Mouse (Mus musculus) myocyte (in vitro differentiated cells): ENCODE measurements around the gene H2-Oa. TPM values are rescaled to one million over a fixed set of nuclear protein-coding genes. Genes with fewer than 3 reads are reported as not detected.
"Not testable (repeated sequence)": the region's sequence is repeated elsewhere in the genome, so short reads cannot be mapped to it uniquely, and the experiment has no call there.

ENCODE experiments used
- H3K27me3 ChIP-seq: one replicate; pipeline ENCODE4 v1.6.1; 2011; ENCODE audit not compliant: control insufficient read depth, insufficient read depth, insufficient read length
- H3K36me3 ChIP-seq: one replicate; pipeline ENCODE4 v1.6.1; 2011; ENCODE audit not compliant: control insufficient read depth, insufficient read depth
- H3K4me2 ChIP-seq: one replicate; pipeline ENCODE4 v1.6.1; 2011; ENCODE audit warnings: low read depth, control low read depth
- H3K4me3 ChIP-seq: one replicate; pipeline ENCODE4 v1.5.1; 2011; ENCODE audit warnings: mild to moderate bottlenecking, control low read depth, moderate library complexity
- H3K79me2 ChIP-seq: one replicate; pipeline ENCODE4 v1.6.1; 2011; ENCODE audit not compliant: control insufficient read depth, insufficient read depth
- H3ac ChIP-seq: one replicate; pipeline ENCODE4 v1.6.1; 2011; ENCODE audit not compliant: control insufficient read depth, insufficient read length
- CEBPB ChIP-seq: IDR thresholded peaks from 2 replicates; pipeline ENCODE4 v1.6.1; 2011; ENCODE audit warnings: mild to moderate bottlenecking, moderate library complexity; ENCODE audit not compliant: poor library complexity, insufficient read depth, severe bottlenecking
- E2F4 ChIP-seq: IDR thresholded peaks from one replicate; pipeline ENCODE4 v1.6.1; 2011; ENCODE audit warnings: mild to moderate bottlenecking, control low read depth, moderate library complexity; ENCODE audit not compliant: insufficient read depth
- MAX ChIP-seq: IDR thresholded peaks from one replicate; pipeline ENCODE4 v1.6.1; 2011; ENCODE audit warnings: low read depth, mild to moderate bottlenecking, control low read depth
- MYOD1 ChIP-seq, 3 experiments: IDR thresholded peaks; one replicate each; pipeline ENCODE4 v1.6.1; 2011; ENCODE audit warnings: control low read depth in 2 of 3, low read depth in 2 of 3, mild to moderate bottlenecking in 2 of 3, moderate library complexity in 1 of 3; ENCODE audit not compliant: insufficient read length in 2 of 3, control insufficient read depth in 1 of 3
- MYOG ChIP-seq, 3 experiments: IDR thresholded peaks; one replicate each; pipeline ENCODE4 v1.6.1; 2011; ENCODE audit warnings: control low read depth in 2 of 3, low read depth in 2 of 3, mild to moderate bottlenecking in 2 of 3; ENCODE audit not compliant: insufficient read length in 2 of 3, control insufficient read depth in 1 of 3, insufficient read depth in 1 of 3
- POLR2A ChIP-seq: IDR thresholded peaks from one replicate; pipeline ENCODE4 v1.6.1; 2011; ENCODE audit warnings: low read depth, mild to moderate bottlenecking, control low read depth, moderate library complexity; ENCODE audit not compliant: insufficient read length
- POLR2AphosphoS2 ChIP-seq: IDR thresholded peaks from one replicate; pipeline ENCODE4 v1.6.1; 2011; ENCODE audit warnings: low read depth, control low read depth; ENCODE audit not compliant: insufficient read length
- REST ChIP-seq: IDR thresholded peaks from one replicate; pipeline ENCODE4 v1.6.1; 2011; ENCODE audit warnings: mild to moderate bottlenecking, control low read depth, moderate library complexity; ENCODE audit not compliant: insufficient read depth, insufficient read length
- SRF ChIP-seq: IDR thresholded peaks from one replicate; pipeline ENCODE4 v1.6.1; 2011; ENCODE audit warnings: low read depth; ENCODE audit not compliant: control insufficient read depth, insufficient read length
- TCF12 ChIP-seq: IDR thresholded peaks from one replicate; pipeline ENCODE4 v1.6.1; 2011; ENCODE audit warnings: mild to moderate bottlenecking, control low read depth; ENCODE audit not compliant: poor library complexity, insufficient read depth, severe bottlenecking
- TCF3 ChIP-seq: IDR thresholded peaks from one replicate; pipeline ENCODE4 v1.6.1; 2011; ENCODE audit warnings: low read depth, control low read depth; ENCODE audit not compliant: insufficient read length
- USF1 ChIP-seq: IDR thresholded peaks from one replicate; pipeline ENCODE4 v1.6.1; 2011; ENCODE audit warnings: low read depth, mild to moderate bottlenecking, control low read depth, moderate library complexity
- polyA plus RNA-seq: library from polyadenylated mRNA; unstranded; fragments of >200 nt; fragmentation: generic; extraction: Trizol; gene quantifications from one replicate; pipeline ENCODE4 v1.2.1, GENCODE M21; 2012; ENCODE audit warnings: missing spikeins

H2-Oa gene
- polyA plus RNA-seq, 1 experiment = 0.07 TPM

DNA sequence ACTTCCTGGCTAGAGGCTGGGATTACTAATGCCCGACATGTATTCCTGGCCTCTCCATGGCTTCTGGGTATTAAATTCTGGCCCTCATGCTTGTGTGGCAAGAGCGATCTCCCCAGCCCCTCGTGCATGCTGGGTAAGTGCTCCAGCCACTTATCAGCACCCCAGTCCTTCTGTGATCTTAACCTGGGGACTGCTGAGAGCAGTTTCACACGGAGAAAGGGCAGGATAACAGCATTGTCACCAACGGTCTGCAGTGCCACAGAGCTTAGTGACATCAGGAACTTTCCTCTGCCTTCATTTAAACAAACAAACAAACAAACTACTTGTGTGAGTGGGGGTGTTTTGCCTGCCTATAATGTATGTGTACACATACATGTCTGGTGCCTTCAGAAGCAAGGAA lies 48.1 kb downstream of the H2-Oa start:
- Histone ChIP-seq H3ac (no peak overlapping the region), H3K4me2 (no peak overlapping the region), H3K4me3 (no peak overlapping the region), H3K36me3 (no peaks in the 10 kb centered on the region), H3K27me3 (peaks cover 59% of the 10 kb centered on the region), H3K79me2 (no peaks in the 10 kb centered on the region)
- TF ChIP-seq E2F4 (no peak), CEBPB (no peak), SRF (no peak), TCF12 (no peak), REST (no peak), MYOD1 (IDR thresholded peaks at IDR 0.05; ENCODE audit: control insufficient read depth in 1 of 3, insufficient read length in 2 of 3, low read depth in 2 of 3) (no peak), USF1 (no peak), MAX (no peak), POLR2A (no peak), MYOG (IDR thresholded peaks at IDR 0.05; ENCODE audit: control insufficient read depth in 1 of 3, insufficient read depth in 1 of 3, insufficient read length in 2 of 3, low read depth in 2 of 3) (no peak), POLR2AphosphoS2 (no peak), TCF3 (no peak)

DNA sequence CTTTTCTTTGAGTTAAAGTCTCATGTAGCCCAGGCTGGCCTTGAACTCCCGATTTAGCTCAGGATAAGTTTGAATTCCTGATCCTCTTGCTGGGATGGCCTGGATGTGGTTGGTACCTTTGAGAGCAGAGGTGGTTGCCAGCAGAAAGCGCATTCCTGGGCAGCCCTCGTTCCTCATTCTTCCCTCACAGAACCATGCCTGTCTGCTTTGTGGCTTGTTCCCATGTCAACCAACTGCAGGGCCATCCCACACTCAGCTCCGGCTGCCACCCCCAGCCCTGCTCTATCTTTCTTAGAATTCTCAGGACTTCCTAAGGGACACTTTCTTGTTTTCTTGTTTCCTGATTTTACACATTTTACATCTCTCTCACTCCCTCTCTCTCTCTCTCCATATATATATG lies 49.3 kb downstream of the H2-Oa start:
- H3K4me2 ChIP-seq = no peak overlapping the region
- H3K36me3 ChIP-seq = no peaks in the 10 kb centered on the region
- no peak overlapping the region for H3K4me3 ChIP-seq
- peaks cover 69% of the 10 kb centered on the region for H3K27me3 ChIP-seq
- TF ChIP-seq MAX = no peak
- no peak for TF ChIP-seq POLR2A
- TF ChIP-seq REST = no peak
- no peak for TF ChIP-seq MYOG (IDR thresholded peaks at IDR 0.05; ENCODE audit: control insufficient read depth in 1 of 3, insufficient read depth in 1 of 3, insufficient read length in 2 of 3, low read depth in 2 of 3)
- TF ChIP-seq TCF3 = no peak
- TF ChIP-seq CEBPB = no peak
- TF ChIP-seq USF1 = no peak
- TF ChIP-seq SRF = no peak
- no peak for TF ChIP-seq MYOD1 (IDR thresholded peaks at IDR 0.05; ENCODE audit: control insufficient read depth in 1 of 3, insufficient read length in 2 of 3, low read depth in 2 of 3)
- no peak for TF ChIP-seq E2F4
- TF ChIP-seq POLR2AphosphoS2 = no peak
- no peak for TF ChIP-seq TCF12
- H3K79me2 ChIP-seq = no peaks in the 10 kb centered on the region
- H3ac ChIP-seq = no peak overlapping the region

DNA sequence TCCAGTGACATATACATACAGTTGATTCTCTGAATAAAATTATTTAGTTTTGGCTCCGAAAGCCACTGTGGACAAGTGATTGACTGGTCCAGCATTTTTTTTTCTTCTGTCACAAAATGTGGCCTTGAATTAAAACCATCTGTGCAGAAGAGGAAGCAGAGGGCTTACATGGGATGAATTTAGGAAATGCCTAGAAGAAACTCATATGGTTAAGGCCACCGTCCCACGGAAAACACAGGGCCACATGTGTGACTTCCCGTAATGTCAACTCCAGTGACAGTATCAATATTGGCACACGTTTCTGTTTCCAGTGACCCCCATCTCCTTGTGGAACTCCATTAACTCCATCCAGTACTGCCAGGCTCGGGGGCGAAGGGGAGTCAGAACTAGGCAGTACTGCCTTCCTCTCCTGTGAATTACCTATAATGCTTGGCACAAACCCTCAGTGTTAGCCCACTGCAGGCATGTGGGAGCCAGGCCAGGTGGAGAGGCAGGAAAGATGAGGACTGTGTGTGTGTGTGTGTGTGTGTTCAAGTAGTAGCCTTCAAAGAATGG lies 50.4 kb downstream of the H2-Oa start:
- H3K4me3 ChIP-seq = no peak overlapping the region
- no peaks in the 10 kb centered on the region for H3K36me3 ChIP-seq
- no peak for TF ChIP-seq SRF
- no peak for TF ChIP-seq MYOD1 (IDR thresholded peaks at IDR 0.05; ENCODE audit: control insufficient read depth in 1 of 3, insufficient read length in 2 of 3, low read depth in 2 of 3)
- no peak for TF ChIP-seq REST
- TF ChIP-seq TCF3 = no peak
- no peak for TF ChIP-seq MYOG (IDR thresholded peaks at IDR 0.05; ENCODE audit: control insufficient read depth in 1 of 3, insufficient read depth in 1 of 3, insufficient read length in 2 of 3, low read depth in 2 of 3)
- TF ChIP-seq E2F4 = no peak
- TF ChIP-seq USF1 = no peak
- TF ChIP-seq TCF12 = no peak
- no peak for TF ChIP-seq MAX
- TF ChIP-seq POLR2A = no peak
- no peak for TF ChIP-seq CEBPB
- no peak for TF ChIP-seq POLR2AphosphoS2
- H3K27me3 ChIP-seq = peaks cover 70% of the 10 kb centered on the region
- H3K79me2 ChIP-seq = no peaks in the 10 kb centered on the region
- no peak overlapping the region for H3K4me2 ChIP-seq
- H3ac ChIP-seq = no peak overlapping the region

DNA sequence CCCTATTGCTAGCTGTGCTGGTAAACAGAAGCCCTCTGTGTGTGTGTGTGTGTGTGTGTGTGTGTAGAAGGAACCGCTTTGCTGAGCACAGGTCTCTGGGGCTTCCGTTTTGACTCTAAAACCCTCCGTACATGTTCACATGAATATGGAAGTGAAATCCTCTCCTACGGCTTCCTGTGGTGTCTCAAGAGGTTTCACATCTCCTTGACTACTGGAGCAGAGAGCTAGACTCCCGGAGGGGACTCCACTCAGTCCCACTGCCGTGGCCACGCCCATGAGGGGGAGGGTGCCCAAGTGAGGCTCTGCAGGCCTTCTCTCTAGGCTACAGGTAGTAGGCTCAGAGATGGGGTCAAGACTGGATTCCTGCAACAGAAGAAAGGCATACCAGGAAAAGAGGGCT lies 50.9 kb downstream of the H2-Oa start, which contains the start of gene H2-DMb2:
Gene H2-DMb2 (plus strand): TSS at position 275 of the 400 bp plus-strand sequence.
- Histone ChIP-seq H3K4me2 (no peak within 1 kb of the TSS), H3K79me2 (no peaks in the 10 kb centered on the region), H3K4me3 (no peak within 1 kb of the TSS), H3ac (no peak within 1 kb of the TSS), H3K36me3 (no peaks in the 10 kb centered on the region), H3K27me3 (peaks cover 68% of the 10 kb centered on the region)
- TF ChIP-seq E2F4 (no peak), MAX (no peak), REST (no peak), POLR2A (no peak)

DNA sequence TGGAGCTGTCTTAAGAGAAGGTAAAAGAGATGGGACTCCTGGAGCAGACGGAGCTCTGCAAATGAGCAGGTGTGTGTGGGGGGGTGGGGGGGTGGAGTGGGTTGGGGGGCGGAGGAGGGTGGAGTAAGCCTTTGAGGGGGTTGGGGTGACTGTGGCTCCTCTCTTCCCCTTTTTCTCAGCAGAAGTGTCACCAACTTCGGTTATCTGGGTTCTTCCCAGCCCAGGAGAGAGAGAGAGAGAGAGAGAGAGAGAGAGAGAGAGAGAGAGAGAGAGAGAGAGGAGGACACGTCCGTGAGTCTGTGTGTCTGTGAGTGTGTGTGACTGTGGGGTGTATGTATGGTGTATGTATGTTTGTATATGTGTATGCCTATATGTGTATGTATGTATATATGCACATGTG lies 51.3 kb downstream of the H2-Oa start:
- H3K4me3 ChIP-seq = no peak overlapping the region
- no peak overlapping the region for H3K4me2 ChIP-seq
- H3K79me2 ChIP-seq = no peaks in the 10 kb centered on the region
- no peaks in the 10 kb centered on the region for H3K36me3 ChIP-seq
- H3K27me3 ChIP-seq = peaks cover 64% of the 10 kb centered on the region
- no peak overlapping the region for H3ac ChIP-seq
- TF ChIP-seq MYOD1 (IDR thresholded peaks at IDR 0.05; ENCODE audit: control insufficient read depth in 1 of 3, insufficient read length in 2 of 3, low read depth in 2 of 3) (no peak), POLR2AphosphoS2 (no peak), MAX (no peak), E2F4 (no peak), CEBPB (no peak), TCF12 (no peak), USF1 (no peak), SRF (no peak), REST (no peak), TCF3 (no peak)

DNA sequence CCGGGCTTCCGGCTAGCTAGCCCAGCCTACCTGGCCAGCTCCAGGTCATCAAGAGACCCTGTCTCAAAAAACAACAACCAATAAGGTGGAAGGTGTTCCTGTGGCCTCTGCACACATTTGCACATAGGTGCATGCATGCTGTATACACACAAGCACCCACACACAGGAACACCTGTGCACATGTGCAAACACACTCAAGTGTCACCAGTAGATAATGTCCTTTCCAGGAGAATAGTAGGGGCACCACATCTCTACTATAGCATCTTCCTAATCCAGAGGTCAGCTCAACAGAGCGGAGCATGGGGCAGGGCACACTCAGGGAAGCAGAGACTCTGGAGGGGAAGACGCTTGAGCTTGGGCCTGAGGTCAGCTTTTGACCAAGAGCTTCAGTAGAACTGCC lies 52.1 kb downstream of the H2-Oa start:
- not testable (repeated sequence) for H3K4me3 ChIP-seq, H3K79me2 ChIP-seq, H3K4me2 ChIP-seq, H3K36me3 ChIP-seq, H3ac ChIP-seq
- H3K27me3 ChIP-seq = peaks cover 57% of the 10 kb centered on the region
